Mouse (Mus musculus) activated CD4-positive, CD25-positive, alpha-beta regulatory T cell, adult 4 months (primary cell): Measurements from ENCODE around the gene Pakap. TPM values are rescaled to one million over a fixed set of nuclear protein-coding genes. Genes with fewer than 3 reads are reported as not detected.

Source experiments
- ATAC-seq: one replicate; pipeline ENCODE4 v1.8.0; 2017
- polyA plus RNA-seq, 2 experiments: library from polyadenylated mRNA; unstranded; fragments of 100-300 nt; shearing (Covaris generic); gene quantifications; one replicate each; pipeline ENCODE4 v1.2.1; 2017

Gene Pakap
- polyA plus RNA-seq, 2 experiments from 2014 or later: 1.5 to 2.0 TPM

DNA sequence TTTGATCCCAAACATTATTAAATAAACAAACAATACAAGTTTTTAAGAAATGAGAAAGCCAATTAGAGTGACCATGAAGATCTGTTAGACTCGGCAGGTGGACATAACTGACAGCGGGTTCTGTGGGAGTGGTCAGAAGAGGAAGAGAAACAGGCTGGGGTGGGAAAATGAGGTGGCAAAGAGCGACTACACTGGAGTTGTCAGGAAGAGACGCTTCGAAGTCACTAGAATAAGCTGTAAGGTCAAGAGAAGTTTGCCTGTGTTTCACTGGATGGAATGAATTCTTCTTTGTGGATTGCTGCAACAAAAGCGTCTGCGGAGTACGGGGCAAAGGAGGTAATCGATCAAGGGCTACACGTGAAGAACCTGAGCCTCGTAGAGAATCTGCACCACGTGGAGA lies 109.9 kb downstream of the Pakap start:
- ATAC-seq: no peak

- no peak for ATAC-seq
Observed at GRCm38 (mm10) chr4:57678991-57679457, 111.0 kb downstream of the Pakap start.

DNA sequence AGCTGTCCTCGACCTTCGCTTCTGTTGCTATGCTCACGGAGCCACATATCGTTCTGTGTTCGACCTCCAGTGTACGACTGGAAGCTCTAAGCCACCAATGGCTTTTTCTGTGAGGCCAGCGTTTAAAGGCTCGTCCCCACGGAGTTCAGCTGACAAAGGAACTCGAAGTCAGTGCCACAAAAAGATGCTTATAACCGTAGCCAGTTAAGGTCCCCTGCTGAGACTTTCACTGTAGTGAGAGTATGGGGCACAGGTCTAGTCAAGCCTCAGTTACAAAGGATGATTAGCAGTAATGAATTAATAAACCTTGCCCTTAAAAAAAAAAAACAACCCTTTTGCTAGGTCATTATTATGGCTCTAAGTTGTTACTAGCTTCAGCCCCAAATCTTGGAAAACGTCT lies 112.2 kb downstream of the Pakap start:
- no peak for ATAC-seq

GRCm38 (mm10) chr4:57681511-57681910 lies 113.5 kb downstream of the Pakap start:
- ATAC-seq: no peak

DNA sequence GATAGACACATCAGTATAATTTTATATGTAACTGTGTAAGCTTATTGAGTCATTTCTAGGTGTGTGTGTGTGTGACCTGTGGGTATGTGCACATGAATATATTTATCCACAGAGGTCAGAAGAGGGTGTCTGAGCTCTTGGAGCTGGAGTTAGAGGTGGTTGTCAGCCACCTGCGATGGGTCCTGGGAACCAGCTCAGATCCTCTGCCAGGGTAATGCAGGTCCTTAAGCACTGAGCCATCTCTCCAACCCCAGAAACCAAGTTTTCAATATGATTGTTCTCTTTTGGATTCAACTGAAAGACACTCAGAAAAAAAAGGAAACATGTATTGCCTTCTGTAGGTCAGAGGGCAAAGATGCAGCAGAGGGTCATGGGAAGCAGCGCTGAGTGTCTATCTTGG lies 114.4 kb downstream of the Pakap start:
- no peak for ATAC-seq

DNA sequence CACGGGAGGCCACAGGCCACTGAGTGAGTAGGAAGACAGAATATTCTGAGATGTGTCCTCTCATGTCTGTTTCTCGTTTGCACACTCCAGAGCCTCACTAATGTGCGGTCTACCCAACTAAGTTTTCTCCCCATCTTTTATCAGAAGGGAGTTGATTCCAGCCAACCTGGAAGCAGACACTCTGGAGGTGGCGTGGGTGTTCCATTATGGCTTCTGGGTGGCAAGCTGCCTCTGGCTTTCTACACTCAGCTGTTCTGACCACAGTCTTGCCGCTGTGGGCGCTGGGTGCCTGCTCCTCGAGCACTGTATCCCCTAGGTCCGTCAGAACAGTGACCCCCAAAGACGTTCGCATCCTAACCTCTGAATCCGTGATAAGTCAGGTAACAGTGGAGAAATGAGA lies 115.0 kb downstream of the Pakap start:
- no peak for ATAC-seq

- no peak for ATAC-seq
Observed at GRCm38 (mm10) chr4:57684676-57685215, 116.8 kb downstream of the Pakap start.

- ATAC-seq: no peak
Observed at GRCm38 (mm10) chr4:57686736-57687135, 118.8 kb downstream of the Pakap start.

- no peak for ATAC-seq
Observed at GRCm38 (mm10) chr4:57687583-57687982, 119.6 kb downstream of the Pakap start.

- no peak for ATAC-seq
Observed at GRCm38 (mm10) chr4:57688131-57688530, 120.2 kb downstream of the Pakap start.

GRCm38 (mm10) chr4:57690001-57690400 lies 122.0 kb downstream of the Pakap start:
- no peak for ATAC-seq

DNA sequence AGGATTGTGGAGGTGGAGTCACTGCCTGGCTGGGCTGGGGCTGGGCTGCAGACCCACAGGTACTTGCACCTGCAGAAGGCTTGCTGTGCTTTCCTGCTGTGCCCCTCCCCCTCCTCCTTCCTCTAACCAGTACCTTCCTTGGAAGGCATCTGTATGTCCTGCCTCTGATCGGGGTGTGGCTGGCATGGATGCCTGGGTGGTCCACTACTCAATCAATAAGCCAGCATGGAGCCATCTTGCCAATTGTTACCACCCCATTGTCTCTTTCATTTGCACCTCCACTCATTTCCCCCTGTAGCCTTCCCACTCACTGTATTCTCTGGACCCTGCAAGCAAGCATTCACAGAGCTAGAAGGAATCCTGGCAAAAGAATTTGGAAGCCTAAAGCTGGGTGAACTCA lies 122.8 kb downstream of the Pakap start:
- ATAC-seq: no peak

DNA sequence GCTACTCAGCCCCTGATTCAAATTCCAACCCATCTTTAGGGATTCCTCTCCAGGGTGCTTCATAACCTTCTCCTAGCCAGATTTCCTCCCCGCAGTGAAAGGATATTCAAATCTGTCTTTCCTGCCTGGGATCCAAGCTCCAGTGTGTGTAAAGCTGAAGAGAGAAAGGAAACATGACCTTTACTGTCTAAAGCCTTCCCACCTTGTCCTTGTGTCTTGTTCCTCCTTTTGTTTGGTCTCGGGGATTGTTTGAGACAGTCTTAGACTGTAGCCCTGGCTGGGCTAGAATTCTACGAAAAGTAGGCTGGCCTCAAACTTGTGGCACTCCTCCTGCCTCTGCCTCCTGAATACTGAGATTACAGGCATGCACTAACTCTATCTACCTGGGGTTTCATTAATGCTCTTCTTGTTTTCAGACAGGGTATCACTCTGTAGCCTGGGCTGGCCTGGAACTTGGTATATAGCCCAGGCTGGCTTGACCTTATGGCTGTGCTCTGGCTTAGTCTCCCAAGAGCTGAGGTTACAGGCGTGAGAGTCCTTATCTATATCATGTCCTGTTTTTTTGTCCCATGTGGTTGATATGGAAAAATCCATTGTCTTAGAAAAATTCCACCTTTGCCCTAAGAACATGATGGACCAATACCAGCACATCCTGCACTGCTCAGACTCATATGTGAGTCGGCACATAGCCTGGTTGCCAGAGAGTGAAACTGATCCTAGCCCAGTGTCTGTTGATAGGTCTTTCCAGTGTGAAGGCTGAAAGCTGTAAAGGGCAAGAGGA lies 126.6 kb downstream of the Pakap start:
- no peak for ATAC-seq

DNA sequence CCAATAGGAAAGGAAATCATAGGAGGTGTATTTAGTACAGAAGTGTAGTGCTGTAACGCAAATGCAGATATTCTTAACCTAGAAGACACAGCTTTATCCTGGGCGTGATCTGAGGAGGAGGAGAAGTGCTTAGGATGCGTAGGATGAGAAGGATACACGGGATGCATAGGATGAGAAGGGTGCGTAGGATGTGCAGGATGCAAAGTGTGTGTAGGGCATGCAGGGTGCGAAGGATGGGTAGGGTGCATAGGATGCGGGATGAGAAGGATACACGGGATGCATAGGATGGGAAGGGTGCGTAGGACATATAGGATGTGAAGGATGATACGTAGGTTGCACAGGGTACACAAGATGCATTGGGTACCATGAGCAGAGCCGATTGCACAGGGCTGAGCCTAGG lies 129.0 kb downstream of the Pakap start:
- no peak for ATAC-seq

GRCm38 (mm10) chr4:57697918-57698611 lies 130.1 kb downstream of the Pakap start:
- no peak for ATAC-seq

DNA sequence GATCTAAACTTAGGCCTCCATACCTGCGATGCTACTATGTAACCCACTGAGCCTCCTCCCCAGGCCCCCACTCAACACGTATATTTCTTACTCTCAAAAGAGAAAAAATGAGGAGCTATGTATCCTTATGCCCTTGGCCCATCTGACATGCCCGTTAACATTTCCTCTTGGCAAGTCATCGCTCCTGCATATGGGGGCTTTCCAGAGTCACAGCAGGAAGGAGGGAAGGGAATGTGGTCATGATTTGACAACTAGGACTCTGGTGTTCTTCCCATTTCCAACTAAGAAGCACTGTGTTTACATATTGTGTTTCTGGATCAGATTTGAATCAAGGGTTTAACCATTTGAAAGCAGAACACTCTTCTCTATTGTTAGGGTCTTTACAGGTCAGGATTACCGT lies 133.6 kb downstream of the Pakap start:
- no peak for ATAC-seq

DNA sequence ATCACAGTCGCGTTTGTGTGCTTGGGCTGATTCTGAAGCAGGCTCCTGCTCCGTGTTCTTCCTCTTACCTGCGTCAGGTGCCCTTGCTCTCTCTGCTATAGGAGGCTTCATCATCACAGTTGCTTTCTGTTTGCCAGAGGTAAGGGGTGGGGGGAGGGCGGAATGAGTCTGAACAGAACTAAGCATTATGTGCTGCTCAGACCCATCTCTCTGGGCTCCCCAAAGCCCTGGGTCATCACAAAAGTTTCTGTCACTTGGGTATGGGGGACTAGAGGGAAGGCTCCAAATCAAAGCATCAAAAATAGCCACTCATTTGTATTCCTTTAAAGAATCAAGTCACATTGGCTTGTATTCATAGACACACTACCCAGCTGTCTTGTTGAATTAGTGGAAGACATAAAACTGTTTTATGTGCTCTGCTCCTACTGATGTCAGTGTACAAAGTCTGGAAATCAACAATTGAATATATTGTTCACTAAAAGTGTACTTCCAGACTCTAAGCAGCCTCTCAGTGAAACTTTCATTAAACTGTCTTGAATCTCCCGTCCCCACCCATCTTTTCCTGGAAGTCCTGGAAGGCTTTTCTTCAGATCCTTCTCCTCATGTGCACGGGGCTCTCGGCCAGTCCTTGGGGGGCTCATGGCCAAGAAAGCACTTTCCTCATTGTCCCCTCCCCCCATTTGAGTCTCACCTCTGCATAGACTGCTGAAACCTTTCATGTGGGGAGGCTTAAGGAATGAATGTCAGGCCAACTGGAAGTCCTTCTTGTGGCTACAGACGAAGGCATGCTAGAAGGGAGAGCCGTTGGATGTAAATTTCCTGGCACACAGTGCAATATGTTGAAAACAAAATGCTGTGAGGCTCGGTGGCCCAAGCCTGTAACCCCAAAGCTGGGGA lies 135.8 kb downstream of the Pakap start:
- no peak for ATAC-seq

DNA sequence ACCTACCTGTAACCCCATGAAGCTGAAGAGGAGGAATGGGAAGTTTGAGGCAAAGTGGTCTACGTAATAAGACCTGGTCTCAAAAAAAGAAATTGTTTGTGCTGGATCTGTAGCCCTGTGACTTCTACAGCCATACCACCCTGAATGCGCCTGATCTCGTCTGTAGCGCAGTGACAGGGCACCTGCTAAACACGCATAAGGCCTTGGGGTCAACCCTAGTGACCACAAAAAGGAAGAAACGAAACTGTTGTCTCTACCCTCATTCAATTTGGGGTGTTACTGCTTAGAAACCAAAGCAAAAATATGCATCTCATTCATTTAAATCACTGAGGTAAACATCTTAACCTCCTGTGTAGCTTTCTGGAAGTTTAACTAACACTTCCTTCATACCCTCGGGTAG lies 136.6 kb downstream of the Pakap start:
- no peak for ATAC-seq

DNA sequence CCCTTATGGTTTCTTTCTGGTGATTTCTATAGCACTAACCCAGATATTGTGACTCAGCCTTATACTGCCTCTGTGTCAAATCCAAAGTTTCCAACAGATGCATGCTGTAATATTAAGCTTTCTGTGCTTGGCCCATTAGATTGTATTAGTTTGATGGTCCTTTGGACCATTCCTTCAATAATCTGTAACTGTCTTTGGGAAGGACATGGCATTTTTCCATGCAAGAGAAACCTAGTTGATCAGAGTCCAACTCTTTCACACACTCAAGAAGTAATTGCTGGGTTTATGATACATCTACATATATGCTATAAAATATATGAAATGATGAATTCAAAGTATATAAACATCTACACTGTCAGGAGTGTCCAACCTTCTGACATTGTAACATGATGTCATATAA lies 147.9 kb downstream of the Pakap start:
- ATAC-seq: no peak

GRCm38 (mm10) chr4:57716735-57717134 lies 148.8 kb downstream of the Pakap start:
- ATAC-seq: no peak

- ATAC-seq: no peak
Observed at GRCm38 (mm10) chr4:57717354-57717753, 149.4 kb downstream of the Pakap start, which contains the start of gene Akap2. Gene Akap2 (plus strand): TSS chr4:57717657.

GRCm38 (mm10) chr4:57719370-57719769 lies 151.4 kb downstream of the Pakap start:
- no peak for ATAC-seq

DNA sequence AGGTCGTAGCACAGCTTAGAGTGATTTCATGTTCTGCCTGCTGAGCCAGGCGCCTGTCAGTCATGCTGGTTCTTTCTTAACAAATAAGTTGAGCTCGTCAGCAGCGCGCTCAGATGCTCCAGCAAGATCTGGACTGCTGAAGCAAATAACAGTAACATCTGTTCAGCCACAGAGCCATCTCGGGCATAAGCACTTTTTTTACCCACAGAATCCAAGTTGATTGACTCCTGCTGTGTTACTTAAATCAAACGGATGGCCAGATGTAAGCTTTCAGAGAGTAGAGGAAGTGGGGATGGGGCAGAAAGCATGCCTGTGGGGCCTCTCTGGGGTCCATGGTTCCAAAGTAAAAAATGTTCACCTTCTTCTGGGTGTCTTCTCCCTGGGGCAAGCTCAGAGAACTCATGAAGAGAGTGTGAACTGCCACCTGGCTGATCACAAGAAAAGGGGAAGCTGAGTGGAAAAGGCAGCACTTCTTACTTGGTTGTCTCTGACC lies 152.9 kb downstream of the Pakap start:
- ATAC-seq: no peak
